In genomic region chr16:30282844-30283495, GRCm38 (mm10) we compare ENCODE assay signal across 9 mouse cellular contexts. TPM values are rescaled to one million over a fixed set of nuclear protein-coding genes. Genes with fewer than 3 reads are reported as not detected.
DNase-seq lines count a peak whose midpoint lies in the region; ATAC-seq lines count a peak whose summit lies in the region.
"Had no signal": no experiment of that assay in that cellular context is flagged by ENCODE, and none has a peak within 500 bp of the region (broad histone marks: within the 10 kb centered on the region; RNA-seq: fewer than 3 reads in every experiment).

Lrrc15 (minus strand) TSS chr16:30283256.

- intact Hi-C loops in heart, postnatal 25 days (cut with DNase I) = no loop called here

- H3K9ac ChIP-seq in heart, embryonic 13.5 days = peak within 1 kb of the TSS; percentile 68
- 0 out of 2 replicates have a peak within 1 kb of the TSS, but pooled peaks have one; percentile 9 for H3K9ac ChIP-seq in hindbrain, embryonic 12.5 days

- peaks cover 70% of the 10 kb centered on the region for H3K27me3 ChIP-seq in heart, embryonic 13.5 days (replicated peaks)
- peaks cover 62% of the 10 kb centered on the region for H3K27me3 ChIP-seq in hindbrain, embryonic 12.5 days

- no peak for ATAC-seq in heart, embryonic 13.5 days (ENCODE audit: extremely low read depth, insufficient number of reproducible peaks, low FRiP score, low TSS enrichment)
- peak; percentile 52 for ATAC-seq in common myeloid progenitor, adult 5-6 weeks (replicated peaks; ENCODE audit: low read depth, poor library complexity, severe bottlenecking)
- ATAC-seq in hindbrain, embryonic 12.5 days (ENCODE audit: low FRiP score) = 0 out of 2 replicates have a peak, but pooled peaks have one; percentile 46
- ATAC-seq in megakaryocyte progenitor cell, adult 5-6 weeks (replicated peaks; ENCODE audit: poor library complexity) = peak; percentile 45; the same call in 1 of the 2 replicates
- no peak for ATAC-seq in monocyte, adult 5-6 weeks (replicated peaks; ENCODE audit: insufficient number of reproducible peaks, low FRiP score, low TSS enrichment, poor library complexity, severe bottlenecking)

- H3K36me3 ChIP-seq in heart, embryonic 13.5 days = no peaks in the 10 kb centered on the region
- H3K36me3 ChIP-seq in hindbrain, embryonic 12.5 days = no peaks in the 10 kb centered on the region

- no peak for DNase-seq in heart, postnatal 25 days (ENCODE audit: low spot score)
- DNase-seq in gastrocnemius, adult 8-10 months (ENCODE audit: low spot score in 2 of 2) = no peak
- no peak for DNase-seq in T-cell, adult 2 months (ENCODE audit: low spot score)

- WGBS in heart, embryonic 13.5 days = 7% methylated on average over 34 of the region's 34 CpGs
- 7% methylated on average over 34 of the region's 34 CpGs for WGBS in hindbrain, embryonic 12.5 days

- no peak within 1 kb of the TSS for H3K27ac ChIP-seq in heart, embryonic 13.5 days (replicated peaks)
- H3K27ac ChIP-seq in hindbrain, embryonic 12.5 days = no peak within 1 kb of the TSS

- no peaks in the 10 kb centered on the region for H3K9me3 ChIP-seq in heart, embryonic 13.5 days
- H3K9me3 ChIP-seq in hindbrain, embryonic 12.5 days (replicated peaks) = no peaks in the 10 kb centered on the region

- peak within 1 kb of the TSS; percentile 45 for H3K4me3 ChIP-seq in heart, embryonic 13.5 days
- peak within 1 kb of the TSS; percentile 28 for H3K4me3 ChIP-seq in hindbrain, embryonic 12.5 days

- H3K4me2 ChIP-seq in heart, embryonic 13.5 days = peak within 1 kb of the TSS; percentile 68
- peak within 1 kb of the TSS; percentile 52 for H3K4me2 ChIP-seq in hindbrain, embryonic 12.5 days (replicated peaks)

- peaks cover 20% of the 10 kb centered on the region for H3K4me1 ChIP-seq in heart, embryonic 13.5 days
- peaks cover 17% of the 10 kb centered on the region for H3K4me1 ChIP-seq in hindbrain, embryonic 12.5 days

RNA-seq across cellular contexts. Expression of gene Lrrc15, which starts in this region (rescaled TPM):
- polyA plus RNA-seq in heart, embryonic 13.5 days (2015; fragmentation: Nextera tagmentation; extraction: Ambion mirVana) = 0.15 and 0.24 TPM in 2 replicates
- total RNA-seq in heart, postnatal 25 days (2021) = under 1 TPM; 0.08 TPM
- not detected in 2 replicates for total RNA-seq in common myeloid progenitor, adult 5-6 weeks (2017)
- polyA plus RNA-seq in hindbrain, embryonic 12.5 days (2016; fragmentation: Nextera tagmentation; extraction: Ambion mirVana) = 0.53 and 1.3 TPM in 2 replicates
- not detected in 2 replicates for total RNA-seq in megakaryocyte progenitor cell, adult 5-6 weeks (2015)
- total RNA-seq in megakaryocyte progenitor cell, adult 5-6 weeks (2017) = not detected in 2 replicates
- 0.19 TPM in 1 of 3 replicates, not detected in the others for total RNA-seq in monocyte, adult 5-6 weeks (2017)
- total RNA-seq in gastrocnemius, adult 8-10 months (2022) = under 1 TPM; 0.05 to 0.31 (median 0.10) TPM
- polyA plus RNA-seq: Patski had no signal

Comparison
In these comparisons a context has a peak if more than half of its experiments do, and no peak if none do; other contexts are left out.
1. Peak in ATAC-seq in common myeloid progenitor, adult 5-6 weeks; RNA of the gene not detected or under 1 TPM.
2. Peak in ATAC-seq in megakaryocyte progenitor cell, adult 5-6 weeks; RNA of the gene not detected or under 1 TPM.